Mouse (Mus musculus) c-Kit-positive CD71-negative TER-119-negative erythroid progenitor cells, embryonic 14.5 days (primary cell): ENCODE results near the gene Fgf14.
"Not testable (repeated sequence)": the region's sequence is repeated elsewhere in the genome, so short reads cannot be mapped to it uniquely, and the experiment has no call there.

Experiments
- DNase-seq: peaks from one replicate; pipeline ENCODE4 v3.0.0-alpha.2; 2013; ENCODE audit warnings: low read depth

Fgf14 gene

GRCm38 (mm10) chr14:124676506-124677177 lies at the start of gene Fgf14:
Fgf14 (minus strand) TSS chr14:124677127.
- DNase-seq, result no peak

- DNase-seq, result no peak
Measured at GRCm38 (mm10) chr14:124677379-124677778, 452 bp upstream of the Fgf14 start.

- DNase-seq, result no peak
Measured at GRCm38 (mm10) chr14:124675654-124676505, 1.0 kb downstream of the Fgf14 start.

GRCm38 (mm10) chr14:124675142-124675653 lies 1.7 kb downstream of the Fgf14 start:
- no peak for DNase-seq

GRCm38 (mm10) chr14:124674536-124675141 lies 2.3 kb downstream of the Fgf14 start:
- DNase-seq, result no peak

- no peak for DNase-seq
Measured at GRCm38 (mm10) chr14:124669739-124670138, 7.2 kb downstream of the Fgf14 start.

- DNase-seq, result no peak
Measured at GRCm38 (mm10) chr14:124642822-124643221, 34.1 kb downstream of the Fgf14 start.

GRCm38 (mm10) chr14:124634881-124635280 lies 42.0 kb downstream of the Fgf14 start:
- no peak for DNase-seq

- no peak for DNase-seq
Measured at GRCm38 (mm10) chr14:124613473-124613872, 63.5 kb downstream of the Fgf14 start.

GRCm38 (mm10) chr14:124606036-124606711 lies 70.8 kb downstream of the Fgf14 start:
- DNase-seq, result no peak

GRCm38 (mm10) chr14:124605031-124605743 lies 71.7 kb downstream of the Fgf14 start:
- DNase-seq, result no peak

GRCm38 (mm10) chr14:124576571-124576970 lies 100.4 kb downstream of the Fgf14 start:
- DNase-seq, result no peak

GRCm38 (mm10) chr14:124575130-124575885 lies 101.6 kb downstream of the Fgf14 start:
- DNase-seq, result no peak

GRCm38 (mm10) chr14:124566445-124566844 lies 110.5 kb downstream of the Fgf14 start:
- DNase-seq, result no peak

- DNase-seq, result no peak
Measured at GRCm38 (mm10) chr14:124561544-124561943, 115.4 kb downstream of the Fgf14 start.

GRCm38 (mm10) chr14:124536106-124536505 lies 140.8 kb downstream of the Fgf14 start:
- no peak for DNase-seq

GRCm38 (mm10) chr14:124535376-124535775 lies 141.6 kb downstream of the Fgf14 start:
- not testable (repeated sequence) for DNase-seq

- DNase-seq, result no peak
Measured at GRCm38 (mm10) chr14:124532051-124532450, 144.9 kb downstream of the Fgf14 start.

- DNase-seq, result no peak
Measured at GRCm38 (mm10) chr14:124512009-124512408, 164.9 kb downstream of the Fgf14 start.

- no peak for DNase-seq
Measured at GRCm38 (mm10) chr14:124488971-124489370, 188.0 kb downstream of the Fgf14 start.

- DNase-seq, result no peak
Measured at GRCm38 (mm10) chr14:124485261-124485660, 191.7 kb downstream of the Fgf14 start.
